Mouse (Mus musculus) kidney, adult 2 months (tissue): ENCODE measurements around the gene Tnfrsf13c. TPM values are rescaled to one million over a fixed set of nuclear protein-coding genes. Genes with fewer than 3 reads are reported as not detected.

ENCODE experiments used
- DNase-seq: peaks from one replicate; pipeline ENCODE4 v3.0.0; 2021
- H3K27ac ChIP-seq: fragments of 200-500 bp; 2 replicates; pipeline ENCODE4 v1.5.1; 2012; ENCODE audit warnings: low read depth, low read length, control low read depth, inconsistent platforms; ENCODE audit not compliant: insufficient read depth
- H3K27me3 ChIP-seq: fragments of 200-500 bp; replicated peaks from 2 replicates; pipeline ENCODE4 v1.6.1; 2012; ENCODE audit warnings: mild to moderate bottlenecking, moderate library complexity, low read length, inconsistent platforms; ENCODE audit not compliant: control insufficient read depth, insufficient read depth
- H3K36me3 ChIP-seq: fragments of 200-500 bp; 2 replicates; pipeline ENCODE4 v1.6.1; 2012; ENCODE audit warnings: mild to moderate bottlenecking, moderate library complexity, low read length, inconsistent platforms; ENCODE audit not compliant: control insufficient read depth, insufficient read depth
- H3K4me1 ChIP-seq: fragments of 200-500 bp; 2 replicates; pipeline ENCODE4 v1.6.1; 2011; ENCODE audit warnings: low read length; ENCODE audit not compliant: control insufficient read depth, insufficient read depth
- H3K4me3 ChIP-seq: fragments of 200-500 bp; 2 replicates; pipeline ENCODE4 v1.5.1; 2011; ENCODE audit warnings: mild to moderate bottlenecking, low read depth, low read length, control low read depth; ENCODE audit not compliant: insufficient read depth
- CTCF ChIP-seq: fragments of 200-500 bp; conservative IDR thresholded peaks from 2 replicates; pipeline ENCODE4 v1.5.1; 2011; ENCODE audit warnings: low read depth, mild to moderate bottlenecking, control low read depth, low read length, moderate library complexity, mixed read lengths; ENCODE audit not compliant: insufficient read depth, insufficient read length
- POLR2A ChIP-seq: fragments of 200-500 bp; IDR thresholded peaks from one replicate; pipeline ENCODE4 v1.6.1; 2011; ENCODE audit warnings: low read depth, low read length, control low read depth
- WGBS: fragments of 180-500 bp; shearing (Covaris S2); methylation state at CpG from one replicate; pipeline ENCODE4 v1.1.7; 2018; 5-methylcytosine and 5-hydroxymethylcytosine counted together
- polyA plus RNA-seq: library from polyadenylated mRNA; depleted of rRNA; stranded (reverse); fragments of >200 nt; gene quantifications from 2 replicates; pipeline ENCODE4 v1.2.3, GENCODE M21; 2012

Gene Tnfrsf13c
- polyA plus RNA-seq, 1 experiment, result 3.5 TPM

GRCm38 (mm10) chr15:82186931-82187330 lies 37.2 kb downstream of the Tnfrsf13c start:
- no peaks in the 10 kb centered on the region; the same call in 1 of the 2 replicates for H3K36me3 ChIP-seq
- H3K4me1 ChIP-seq, result peaks cover 12% of the 10 kb centered on the region
- H3K4me3 ChIP-seq, result no peak overlapping the region
- no peak overlapping the region for H3K27ac ChIP-seq
- TF ChIP-seq POLR2A, result no peak
- TF ChIP-seq CTCF, result no peak
- no peak for DNase-seq
- no peaks in the 10 kb centered on the region for H3K27me3 ChIP-seq
- 75% methylated on average over 5 of the region's 5 CpGs for WGBS

GRCm38 (mm10) chr15:82186131-82186530 lies 38.0 kb downstream of the Tnfrsf13c start:
- peaks cover 12% of the 10 kb centered on the region for H3K4me1 ChIP-seq
- 0 out of 2 replicates have a peak, but pooled peaks cover 1% of the 10 kb centered on the region for H3K36me3 ChIP-seq
- 70% methylated on average over 14 of the region's 14 CpGs for WGBS
- DNase-seq, result peak; percentile 62
- no peak overlapping the region for H3K4me3 ChIP-seq
- H3K27me3 ChIP-seq, result no peaks in the 10 kb centered on the region
- no peak overlapping the region for H3K27ac ChIP-seq
- no peak for TF ChIP-seq CTCF
- no peak for TF ChIP-seq POLR2A

- peaks cover 12% of the 10 kb centered on the region for H3K4me1 ChIP-seq
- 62% methylated on average over 14 of the region's 14 CpGs for WGBS
- H3K36me3 ChIP-seq, result 0 out of 2 replicates have a peak, but pooled peaks cover 1% of the 10 kb centered on the region
- H3K4me3 ChIP-seq, result no peak overlapping the region
- H3K27me3 ChIP-seq, result no peaks in the 10 kb centered on the region
- TF ChIP-seq POLR2A (no peak), CTCF (no peak)
- no peak for DNase-seq
- peak overlapping the region; percentile 83 for H3K27ac ChIP-seq
Observed at GRCm38 (mm10) chr15:82185062-82185783, 38.9 kb downstream of the Tnfrsf13c start.

GRCm38 (mm10) chr15:82184656-82185055 lies 39.5 kb downstream of the Tnfrsf13c start:
- H3K4me1 ChIP-seq, result peaks cover 12% of the 10 kb centered on the region
- H3K27me3 ChIP-seq, result no peaks in the 10 kb centered on the region
- TF ChIP-seq POLR2A, result no peak
- TF ChIP-seq CTCF, result no peak
- 48% methylated on average over 10 of the region's 10 CpGs for WGBS
- no peak overlapping the region for H3K4me3 ChIP-seq
- peaks cover 1% of the 10 kb centered on the region; the same call in 1 of the 2 replicates for H3K36me3 ChIP-seq
- peak overlapping the region; percentile 83 for H3K27ac ChIP-seq
- DNase-seq, result peak; percentile 93

- H3K4me1 ChIP-seq, result peaks cover 12% of the 10 kb centered on the region
- H3K36me3 ChIP-seq, result peaks cover 1% of the 10 kb centered on the region
- no peaks in the 10 kb centered on the region for H3K27me3 ChIP-seq
- no peak for TF ChIP-seq POLR2A
- peak; percentile 80 for DNase-seq
- WGBS, result 57% methylated on average over 7 of the region's 7 CpGs
- H3K27ac ChIP-seq, result peak overlapping the region; percentile 82
- H3K4me3 ChIP-seq, result no peak overlapping the region
Observed at GRCm38 (mm10) chr15:82184183-82184582, 40.0 kb downstream of the Tnfrsf13c start.

GRCm38 (mm10) chr15:82183596-82183995 lies 40.6 kb downstream of the Tnfrsf13c start:
- TF ChIP-seq POLR2A, result no peak
- Histone ChIP-seq H3K36me3 (peaks cover 1% of the 10 kb centered on the region), H3K27ac (peak overlapping the region; percentile 82), H3K4me3 (no peak overlapping the region), H3K27me3 (no peaks in the 10 kb centered on the region), H3K4me1 (peaks cover 12% of the 10 kb centered on the region)
- WGBS, result 62% methylated on average over 10 of the region's 10 CpGs
- DNase-seq, result peak; percentile 29

- Histone ChIP-seq H3K27ac (no peak overlapping the region), H3K27me3 (no peaks in the 10 kb centered on the region), H3K4me1 (peaks cover 12% of the 10 kb centered on the region), H3K36me3 (peaks cover 3% of the 10 kb centered on the region), H3K4me3 (no peak overlapping the region)
- 94% methylated on average over 4 of the region's 4 CpGs for WGBS
- TF ChIP-seq CTCF (0 out of 2 replicates have a peak, but pooled peaks have one; percentile 20), POLR2A (no peak)
- DNase-seq, result no peak
Observed at GRCm38 (mm10) chr15:82182311-82182710, 41.9 kb downstream of the Tnfrsf13c start.
